ENCODE assay signal across 21 mouse cellular contexts in genomic region chr16:64794802-64795201, GRCm38 (mm10).
"Had no signal": no experiment of that assay in that cellular context is flagged by ENCODE, and none has a peak within 500 bp of the region (broad histone marks: within the 10 kb centered on the region; RNA-seq: fewer than 3 reads in every experiment).

No protein-coding gene starts in this region.

- ATAC-seq: intestine, postnatal 0 days; liver, postnatal 0 days; lung, postnatal 0 days; midbrain, embryonic 13.5 days; midbrain, embryonic 16.5 days had no signal

- H3K4me1 ChIP-seq: limb, embryonic 12.5 days; limb, embryonic 15.5 days; midbrain, embryonic 10.5 days; midbrain, embryonic 13.5 days had no signal

- H3K27ac ChIP-seq: limb, embryonic 12.5 days; limb, embryonic 15.5 days; liver, embryonic 14.5 days; midbrain, embryonic 10.5 days; midbrain, embryonic 13.5 days; stomach, postnatal 0 days had no signal

- H3K36me3 ChIP-seq: limb, embryonic 12.5 days; limb, embryonic 15.5 days; midbrain, embryonic 13.5 days had no signal

- H3K9ac ChIP-seq: limb, embryonic 12.5 days; limb, embryonic 15.5 days; liver, embryonic 14.5 days; liver, postnatal 0 days; lung, embryonic 14.5 days; midbrain, embryonic 13.5 days had no signal

- H3K4me2 ChIP-seq: limb, embryonic 12.5 days; limb, embryonic 15.5 days; liver, embryonic 11.5 days; lung, embryonic 14.5 days; midbrain, embryonic 13.5 days had no signal

- H3K4me3 ChIP-seq: limb, embryonic 12.5 days; limb, embryonic 15.5 days; megakaryocyte, embryonic 14.5 days; midbrain, embryonic 10.5 days; midbrain, embryonic 13.5 days; myocyte had no signal

- H3K27me3 ChIP-seq: limb, embryonic 12.5 days; limb, embryonic 15.5 days; megakaryocyte, embryonic 14.5 days; midbrain, embryonic 13.5 days had no signal

- DNase-seq: kidney, adult 2 months; kidney, postnatal 10 days; left cerebral cortex, postnatal 4 days; liver, postnatal 0 days; lung, embryonic 14.5 days; right cerebral cortex, postnatal 14 days; right cerebral cortex, postnatal 4 days; thymus, adult 2 months; thymus, postnatal 14 days had no signal

- H3K9me3 ChIP-seq: limb, embryonic 12.5 days; limb, embryonic 15.5 days; megakaryocyte, embryonic 14.5 days; midbrain, embryonic 10.5 days; midbrain, embryonic 13.5 days had no signal
